Mouse (Mus musculus) E14TG2a.4 (cell line): Measurements from ENCODE around the gene Mapk3.

ENCODE experiments used
- CTCF ChIP-seq: conservative IDR thresholded peaks from 2 replicates; pipeline ENCODE4 v1.5.1; 2014; ENCODE audit warnings: low read length
- NANOG ChIP-seq: IDR thresholded peaks from 2 replicates; pipeline ENCODE4 v1.6.1; 2014; ENCODE audit warnings: borderline replicate concordance, low read length, mixed read lengths

DNA sequence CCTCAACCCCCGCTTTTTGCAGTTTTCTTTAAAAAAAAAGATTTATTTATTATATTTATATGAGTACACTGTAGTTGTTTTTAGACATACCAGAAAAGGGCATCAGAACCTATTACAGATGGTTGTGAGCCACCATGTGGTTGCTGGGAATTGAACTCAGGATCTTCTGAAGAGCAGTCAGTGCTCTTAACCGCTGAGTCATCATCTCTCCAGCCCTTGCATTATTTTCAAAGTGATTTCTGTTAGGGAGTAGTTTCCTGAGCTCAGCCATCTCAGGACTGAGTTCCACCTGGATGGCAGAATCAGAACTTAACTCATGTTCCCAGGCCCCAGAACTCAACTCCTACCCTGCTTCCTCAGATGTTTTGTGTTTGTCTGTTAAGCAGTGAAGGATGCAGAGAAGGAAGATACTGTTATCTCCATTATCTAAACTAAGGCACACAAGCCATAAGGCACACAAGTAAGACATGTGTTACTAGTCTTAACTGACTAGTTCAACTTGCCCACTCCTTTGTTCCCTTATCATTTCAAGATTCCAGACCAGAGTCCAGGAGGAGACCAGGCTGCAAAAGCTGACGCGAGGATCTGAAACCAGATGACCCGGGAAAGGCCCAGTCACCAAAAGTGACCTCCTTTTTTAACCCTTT lies 50.4 kb downstream of the Mapk3 start:
- TF ChIP-seq CTCF (no peak), NANOG (no peak)
